Mouse (Mus musculus) MEL (cell line): ENCODE results near the gene Wfikkn2. TPM values are rescaled to one million over a fixed set of nuclear protein-coding genes. Genes with fewer than 3 reads are reported as not detected.

ENCODE experiments used
- DNase-seq: peaks from one replicate; pipeline ENCODE4 v3.0.0; 2011; ENCODE audit warnings: low read depth, low spot score
- H3K27ac ChIP-seq: 2 replicates; pipeline ENCODE4 v1.5.1; 2012; ENCODE audit warnings: low read depth, mild to moderate bottlenecking, control low read depth, low read length, moderate library complexity; ENCODE audit not compliant: control insufficient read depth
- H3K27me3 ChIP-seq, 2 experiments: fragments of 150-350 bp in 1 of 2; sonication (generic) in 1 of 2; 2 replicates each; pipeline ENCODE4 v1.6.1; 2012; ENCODE audit warnings: low read length in 2 of 2, mild to moderate bottlenecking in 2 of 2, improper control_type of control experiment in 1 of 2, moderate library complexity in 1 of 2; ENCODE audit not compliant: insufficient read depth in 2 of 2, control insufficient read depth in 1 of 2
- H3K36me3 ChIP-seq, 2 experiments: 2 replicates each; pipeline ENCODE4 v1.6.1; 2012 to 2014; ENCODE audit warnings: low read length in 2 of 2, improper control_type of control experiment in 1 of 2, inconsistent platforms in 1 of 2, mild to moderate bottlenecking in 1 of 2; ENCODE audit not compliant: insufficient read depth in 2 of 2, control insufficient read depth in 1 of 2
- H3K4me1 ChIP-seq, 2 experiments: fragments of 150-350 bp in 1 of 2; sonication (generic) in 1 of 2; 2 replicates each; pipeline ENCODE4 v1.6.1; 2012; ENCODE audit warnings: low read length in 2 of 2, improper control_type of control experiment in 1 of 2, mild to moderate bottlenecking in 1 of 2; ENCODE audit not compliant: insufficient read depth in 2 of 2, control insufficient read depth in 1 of 2
- H3K4me3 ChIP-seq, 2 experiments: fragments of 150-350 bp in 1 of 2; sonication (generic) in 1 of 2; 2 replicates each; pipeline ENCODE4 v1.5.1; 2012; ENCODE audit warnings: low read depth in 2 of 2, low read length in 2 of 2, mild to moderate bottlenecking in 2 of 2, moderate library complexity in 2 of 2, control low read depth in 1 of 2, improper control_type of control experiment in 1 of 2; ENCODE audit not compliant: control insufficient read depth in 1 of 2, insufficient read depth in 1 of 2
- H3K79me2 ChIP-seq: 2 replicates; pipeline ENCODE4 v1.6.1; 2012; ENCODE audit warnings: mild to moderate bottlenecking, low read length, moderate library complexity; ENCODE audit not compliant: control insufficient read depth, poor library complexity, insufficient read depth
- H3K9ac ChIP-seq: 2 replicates; pipeline ENCODE4 v1.6.1; 2012; ENCODE audit warnings: low read depth, mild to moderate bottlenecking, control low read depth, low read length, moderate library complexity; ENCODE audit not compliant: control insufficient read depth, poor library complexity, severe bottlenecking
- H3K9me3 ChIP-seq: fragments of 150-350 bp; sonication (generic); replicated peaks from 2 replicates; pipeline ENCODE4 v1.6.1; 2012; ENCODE audit warnings: mild to moderate bottlenecking, low read length, improper control_type of control experiment, moderate library complexity; ENCODE audit not compliant: insufficient read depth
- CHD1 ChIP-seq: IDR thresholded peaks from 2 replicates; pipeline ENCODE4 v1.6.1; 2012; ENCODE audit warnings: low read depth, mild to moderate bottlenecking, inconsistent platforms, low read length, improper control_type of control experiment
- CHD2 ChIP-seq: IDR thresholded peaks from 2 replicates; pipeline ENCODE4 v1.6.1; 2011; ENCODE audit warnings: low read length, improper control_type of control experiment
- CTCF ChIP-seq, 3 experiments: IDR thresholded peaks in 2 of 3; conservative IDR thresholded peaks in 1 of 3; 2 replicates each; pipeline ENCODE4 v1.5.1; 2011 to 2012; ENCODE audit warnings: low read length in 3 of 3, low read depth in 2 of 3, mild to moderate bottlenecking in 2 of 3, improper control_type of control experiment in 1 of 3, inconsistent platforms in 1 of 3, mixed read lengths in 1 of 3, moderate library complexity in 1 of 3; ENCODE audit not compliant: control insufficient read depth in 1 of 3, insufficient read depth in 1 of 3, poor library complexity in 1 of 3, severe bottlenecking in 1 of 3
- EP300 ChIP-seq, 2 experiments: IDR thresholded peaks; 2 replicates each; pipeline ENCODE4 v1.6.1; 2011; ENCODE audit warnings: improper control_type of control experiment in 2 of 2, low read length in 2 of 2, low read depth in 1 of 2, mild to moderate bottlenecking in 1 of 2
- GATA1 ChIP-seq: IDR thresholded peaks from 2 replicates; pipeline ENCODE4 v1.6.1; 2011; ENCODE audit warnings: low read depth, low read length, improper control_type of control experiment
- HCFC1 ChIP-seq: IDR thresholded peaks from 2 replicates; pipeline ENCODE4 v1.6.1; 2012; ENCODE audit warnings: low read depth, mild to moderate bottlenecking, inconsistent platforms, low read length, improper control_type of control experiment, moderate library complexity
- MAFK ChIP-seq: IDR thresholded peaks from 2 replicates; pipeline ENCODE4 v1.6.1; 2011; ENCODE audit warnings: low read depth, mild to moderate bottlenecking, low read length, improper control_type of control experiment, borderline replicate concordance
- MEF2A ChIP-seq: IDR thresholded peaks from 2 replicates; pipeline ENCODE4 v1.6.1; 2014; ENCODE audit warnings: low read depth, mild to moderate bottlenecking, inconsistent platforms, low read length, improper control_type of control experiment; ENCODE audit not compliant: poor library complexity, insufficient replicate concordance, severe bottlenecking; ENCODE audit errors: extremely low read depth
- MXI1 ChIP-seq: IDR thresholded peaks from 2 replicates; pipeline ENCODE4 v1.6.1; 2011; ENCODE audit warnings: mild to moderate bottlenecking, low read depth, low read length, improper control_type of control experiment
- NELFE ChIP-seq: IDR thresholded peaks from 2 replicates; pipeline ENCODE4 v1.6.1; 2011; ENCODE audit warnings: low read depth, low read length, improper control_type of control experiment
- NRF1 ChIP-seq: IDR thresholded peaks from 2 replicates; pipeline ENCODE4 v1.6.1; 2014; ENCODE audit warnings: low read depth, mild to moderate bottlenecking, inconsistent platforms, low read length, improper control_type of control experiment, moderate library complexity; ENCODE audit not compliant: poor library complexity, insufficient read depth, severe bottlenecking
- RCOR1 ChIP-seq: IDR thresholded peaks from 2 replicates; pipeline ENCODE4 v1.6.1; 2012; ENCODE audit warnings: low read depth, mild to moderate bottlenecking, inconsistent platforms, low read length, improper control_type of control experiment
- SMC3 ChIP-seq: IDR thresholded peaks from 2 replicates; pipeline ENCODE4 v1.6.1; 2011; ENCODE audit warnings: low read depth, low read length, improper control_type of control experiment
- ZNF384 ChIP-seq: IDR thresholded peaks from 2 replicates; pipeline ENCODE4 v1.6.1; 2012; ENCODE audit warnings: low read depth, mild to moderate bottlenecking, inconsistent platforms, low read length, improper control_type of control experiment
- polyA plus RNA-seq, 2 experiments: library from polyadenylated mRNA; stranded (reverse) in 1 of 2; unstranded in 1 of 2; fragments of >175 nt in 1 of 2; fragments of >200 nt in 1 of 2; gene quantifications; 2 replicates each; pipeline versions ENCODE4 v1.2.1 to v1.2.4; 2012; ENCODE audit warnings: low replicate concordance in 2 of 2, low read depth in 1 of 2; ENCODE audit not compliant: insufficient read length in 2 of 2, insufficient read depth in 1 of 2, missing spikeins in 1 of 2
- total RNA-seq: library from RNA; depleted of rRNA; stranded (reverse); fragments of 300-350 nt; gene quantifications from 2 replicates; pipeline ENCODE4 v1.2.3, GENCODE M21; 2012; rRNA removed

The Wfikkn2 gene
- total and polyA plus RNA-seq, 3 experiments: not detected

GRCm38 (mm10) chr11:94190665-94191064, 55.1 kb downstream of the Wfikkn2 start:
- no peak for DNase-seq
- no peaks in the 10 kb centered on the region for H3K27me3 ChIP-seq

GRCm38 (mm10) chr11:94189579-94189978, 56.2 kb downstream of the Wfikkn2 start:
- Histone ChIP-seq H3K4me1 (peaks cover 3 to 21% of the 10 kb centered on the region in 2 experiments), H3K9ac (no peak overlapping the region), H3K4me3 (no peak overlapping the region), H3K9me3 (no peaks in the 10 kb centered on the region), H3K36me3 (peaks cover 0 to 17% of the 10 kb centered on the region in 2 experiments; a peak in 2 of 4 replicates), H3K79me2 (no peaks in the 10 kb centered on the region), H3K27ac (peak overlapping the region; percentile 25), H3K27me3 (no peaks in the 10 kb centered on the region)
- DNase-seq: no peak
- TF ChIP-seq CHD2: no peak
- TF ChIP-seq NELFE: no peak
- TF ChIP-seq GATA1: peak; percentile 61
- TF ChIP-seq CTCF (IDR thresholded peaks at IDR 0.05 in 2 of 3, conservative IDR thresholded peaks at IDR 0.05 in 1 of 3; ENCODE audit: control insufficient read depth in 1 of 3, insufficient read depth in 1 of 3, low read depth in 2 of 3, low read length in 3 of 3, poor library complexity in 1 of 3, severe bottlenecking in 1 of 3): no peak
- TF ChIP-seq MAFK: no peak
- no peak for TF ChIP-seq HCFC1
- TF ChIP-seq EP300 (IDR thresholded peaks at IDR 0.05; ENCODE audit: low read depth in 1 of 2, low read length in 2 of 2): peak in 1 of 2 experiments; percentile 69; a peak in 2 of 4 replicates
- peak; percentile 52 for TF ChIP-seq RCOR1
- TF ChIP-seq MEF2A: no peak
- no peak for TF ChIP-seq MXI1
- TF ChIP-seq NRF1: no peak
- no peak for TF ChIP-seq CHD1

More at GRCm38 (mm10) chr11:94190665-94191064, 55.1 kb downstream of the Wfikkn2 start:
- Histone ChIP-seq H3K9ac (no peak overlapping the region), H3K9me3 (no peaks in the 10 kb centered on the region), H3K79me2 (no peaks in the 10 kb centered on the region), H3K4me3 (no peak overlapping the region), H3K4me1 (peaks cover 3 to 21% of the 10 kb centered on the region in 2 experiments), H3K36me3 (peaks cover 0 to 17% of the 10 kb centered on the region in 2 experiments; a peak in 2 of 4 replicates), H3K27ac (no peak overlapping the region)
- TF ChIP-seq SMC3 (no peak), ZNF384 (peak; percentile 26; the same call in 1 of the 2 replicates)

Other genes starting within 250 kb of the Wfikkn2 start
- gene Spag9, start 249.9 kb downstream of the Wfikkn2 start, total RNA-seq: 19.1 and 20.6 TPM in 2 replicates
- 100 to 1,000 TPM in 1 of 2 experiments, 10 to 100 TPM in 1; 18.9 to 279 TPM for gene Spag9, start 249.9 kb downstream of the Wfikkn2 start, polyA plus RNA-seq
- gene Tob1, start 34.6 kb downstream of the Wfikkn2 start, total RNA-seq: 2.4 and 3.4 TPM in 2 replicates
- gene Tob1, start 34.6 kb downstream of the Wfikkn2 start, polyA plus RNA-seq: 1 to 10 TPM in 1 of 2 experiments, not detected in 1; 7.5 TPM
- not detected in 2 replicates for gene Gm21885, start 35.9 kb upstream of the Wfikkn2 start, total RNA-seq
- under 1 TPM in 1 of 2 experiments, not detected in 1; 0.74 TPM for gene Gm21885, start 35.9 kb upstream of the Wfikkn2 start, polyA plus RNA-seq
- 47.3 and 52.3 TPM in 2 replicates for gene Luc7l3, start 76.0 kb upstream of the Wfikkn2 start, total RNA-seq
- 10 to 100 TPM; 54.7 to 90.5 TPM for gene Luc7l3, start 76.0 kb upstream of the Wfikkn2 start, polyA plus RNA-seq
- 37.1 and 39.4 TPM in 2 replicates for gene Ankrd40, start 82.0 kb upstream of the Wfikkn2 start, total RNA-seq
- gene Ankrd40, start 82.0 kb upstream of the Wfikkn2 start, polyA plus RNA-seq: 10 to 100 TPM in 1 of 2 experiments, not detected in 1; 60.0 TPM
- 0.13 and 0.27 TPM in 2 replicates for gene Abcc3, start 147.0 kb upstream of the Wfikkn2 start, total RNA-seq
- under 1 TPM in 1 of 2 experiments, not detected in 1; 0.29 TPM for gene Abcc3, start 147.0 kb upstream of the Wfikkn2 start, polyA plus RNA-seq
- 0.04 TPM in 1 of 2 replicates, not detected in the other for gene Cacna1g, start 228.2 kb upstream of the Wfikkn2 start, total RNA-seq
- under 1 TPM in 1 of 2 experiments, not detected in 1; 0.01 TPM for gene Cacna1g, start 228.2 kb upstream of the Wfikkn2 start, polyA plus RNA-seq
- not detected in 2 replicates for gene Spata20, start 240.2 kb upstream of the Wfikkn2 start, total RNA-seq
- not detected for gene Spata20, start 240.2 kb upstream of the Wfikkn2 start, polyA plus RNA-seq